Mouse (Mus musculus) liver (tissue): ENCODE measurements around the gene Sowaha.

Experiments
- DNase-seq: peaks from one replicate; pipeline ENCODE4 v3.0.0-alpha.2; 2020; ENCODE audit warnings: mixed read lengths

Sowaha gene

DNA sequence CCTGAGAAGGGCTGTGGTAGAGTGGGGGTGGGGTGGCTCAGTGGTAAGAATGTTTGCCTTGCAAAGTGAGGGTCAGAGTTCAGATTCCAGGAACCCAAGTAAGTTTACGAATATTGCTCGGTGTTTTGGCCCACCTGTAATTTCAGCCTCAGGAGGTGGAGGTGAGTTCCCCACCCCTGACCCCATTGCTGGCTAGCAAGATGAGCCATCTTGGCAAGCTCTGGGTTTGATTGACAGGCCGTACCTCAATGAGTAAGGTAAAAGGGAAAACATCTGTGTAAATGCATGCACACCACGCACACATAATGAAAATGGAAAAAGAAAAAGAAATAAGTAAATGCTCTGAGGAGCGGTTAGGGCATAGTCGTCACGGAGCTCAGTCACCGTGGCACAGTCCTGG, 24.3 kb upstream of the Sowaha start:
- DNase-seq, result no peak

DNA sequence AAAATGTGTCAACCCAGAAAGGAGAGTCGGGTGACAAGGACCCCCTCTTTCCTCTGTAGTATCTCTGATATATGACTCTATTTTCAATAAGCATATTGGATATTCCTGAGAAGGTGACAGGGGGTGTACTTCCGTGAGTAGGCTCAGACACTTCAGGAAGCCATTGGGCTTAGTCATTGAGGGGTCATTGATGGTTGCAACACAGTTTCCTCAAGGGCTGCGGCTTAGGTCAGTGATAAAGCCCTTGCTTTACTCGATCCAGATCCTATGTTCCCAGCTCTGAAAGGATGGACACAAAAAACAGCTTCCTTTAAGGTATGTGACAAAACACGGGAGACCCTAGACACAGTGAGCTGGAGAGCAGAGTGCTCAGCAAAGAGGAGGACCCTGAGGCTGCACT, 23.7 kb upstream of the Sowaha start:
- DNase-seq, result no peak

DNA sequence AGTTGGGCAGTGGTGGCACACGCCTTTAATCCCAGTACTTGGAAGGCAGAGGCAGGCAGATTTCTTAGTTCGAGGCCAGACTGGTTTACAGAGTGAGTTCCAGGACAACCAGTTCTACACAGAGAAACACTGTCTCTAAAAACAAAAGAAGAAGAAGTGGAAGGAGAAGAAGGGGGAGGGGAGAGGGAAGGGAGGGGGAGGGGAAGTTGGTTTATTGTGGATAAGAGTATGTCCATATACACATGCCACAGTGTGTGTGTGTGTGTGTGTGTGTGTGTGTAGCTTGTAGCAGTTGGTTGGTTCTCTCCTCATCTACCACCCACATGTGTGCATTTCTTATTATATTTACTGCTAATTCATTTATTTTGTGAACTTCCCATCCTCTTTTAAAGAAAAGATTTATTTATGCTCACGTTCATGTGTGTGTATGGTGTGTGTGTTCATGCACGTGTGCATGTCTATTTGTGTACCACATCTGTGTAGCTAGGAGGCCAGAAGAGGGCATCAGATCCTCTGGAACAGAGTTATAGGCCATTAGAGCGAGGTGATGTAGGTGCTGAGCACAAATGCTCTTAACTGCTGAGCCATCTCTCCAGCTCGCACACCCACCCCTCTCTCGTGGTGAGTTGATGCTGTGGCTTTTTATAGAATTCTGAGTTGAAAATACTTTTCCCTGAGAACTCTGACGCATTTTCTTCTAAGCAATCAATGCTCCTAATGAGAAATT, 22.1 kb upstream of the Sowaha start:
- DNase-seq, result no peak

DNA sequence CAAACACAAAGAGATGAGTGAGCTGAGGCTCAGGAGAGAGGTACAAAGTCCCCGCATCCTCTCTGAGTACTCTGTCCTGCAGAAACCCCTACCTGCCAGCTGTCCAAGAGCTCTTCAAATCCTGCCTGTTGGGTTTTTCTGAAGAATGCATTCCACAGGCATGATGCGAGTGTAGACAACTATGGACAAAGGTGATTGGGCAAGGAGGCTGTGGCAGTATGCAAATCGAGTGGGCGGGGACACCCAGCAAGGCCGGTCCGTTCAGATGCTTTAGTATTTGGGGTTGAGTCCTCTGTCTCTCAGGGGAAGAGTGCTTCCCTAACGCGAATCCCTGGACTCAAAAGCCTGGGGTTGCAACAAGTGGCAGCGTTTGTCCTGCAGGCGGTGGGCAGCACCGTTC, 20.5 kb upstream of the Sowaha start:
- peak; percentile 42 for DNase-seq

DNA sequence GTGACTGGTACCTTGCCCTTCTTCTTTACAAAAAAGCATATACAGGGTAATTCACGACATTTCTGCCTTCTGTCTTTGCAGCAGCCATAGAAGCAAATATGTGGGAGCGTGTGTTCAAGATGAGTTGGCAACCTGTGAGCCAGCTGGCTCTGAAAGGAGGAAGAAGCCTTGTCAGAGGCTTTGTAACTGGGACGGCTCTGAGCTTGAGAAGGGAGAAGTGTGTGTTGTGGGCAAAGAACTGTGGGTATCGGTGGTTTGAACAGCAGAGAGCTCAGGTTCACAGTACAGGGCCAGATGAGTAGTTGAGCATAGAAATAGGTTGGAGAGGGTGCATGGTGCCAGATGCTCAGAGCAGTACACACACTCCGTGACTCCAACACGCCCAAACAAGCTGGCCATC, 16.9 kb upstream of the Sowaha start:
- DNase-seq, result no peak

DNA sequence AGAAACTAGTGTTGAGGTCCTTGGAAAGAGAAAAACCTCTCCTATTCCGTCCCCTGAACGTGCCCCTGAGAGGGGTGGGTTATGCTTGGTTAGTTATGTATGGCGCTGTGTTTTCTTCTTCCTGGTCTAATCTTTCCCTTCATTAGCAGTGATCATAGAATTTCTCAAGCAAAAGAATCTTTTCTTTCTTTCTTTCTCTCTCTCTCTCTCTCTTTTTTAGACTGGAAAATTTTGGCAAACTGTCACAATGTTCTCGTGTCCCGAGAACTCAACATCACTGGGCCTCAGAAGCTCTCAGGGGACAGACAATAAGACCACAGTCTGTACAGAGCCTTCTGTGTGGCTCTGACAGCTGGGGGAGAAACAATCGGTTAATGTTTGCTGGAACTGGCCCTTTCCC, 15.3 kb upstream of the Sowaha start:
- DNase-seq, result no peak

DNA sequence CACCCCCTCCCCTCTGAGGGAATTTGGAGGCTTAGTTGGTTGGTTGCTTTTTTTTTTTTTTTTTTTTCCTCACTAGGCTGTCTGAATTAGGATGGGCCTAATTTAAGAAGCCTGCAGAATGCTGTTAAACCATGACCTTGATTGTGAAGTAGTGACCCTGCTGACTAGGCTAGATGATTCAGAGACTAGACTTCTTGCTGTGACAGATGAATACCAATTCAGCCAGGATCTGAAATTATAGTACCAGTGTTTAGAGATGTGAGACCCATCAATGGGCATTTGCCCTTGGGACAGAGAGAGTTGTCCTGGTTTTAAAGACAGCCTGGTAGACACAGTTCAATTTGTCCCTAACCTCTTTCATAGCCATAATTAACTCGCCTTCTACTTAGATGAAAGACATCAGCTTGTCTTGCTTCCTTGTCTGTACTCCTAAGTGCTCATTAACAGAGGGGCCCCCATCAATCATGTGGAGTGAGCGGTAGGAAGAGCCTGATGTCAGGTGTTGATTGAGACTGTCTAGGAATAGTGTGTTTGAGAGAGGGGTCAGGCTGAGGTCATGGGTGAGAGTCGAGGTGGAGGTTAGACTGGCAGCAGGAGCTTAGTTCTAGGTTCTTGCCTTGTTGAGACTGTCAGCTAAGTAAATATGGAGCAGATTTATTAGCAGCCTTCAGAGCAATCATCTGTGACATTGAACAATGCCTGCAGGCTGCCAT, 13.3 kb upstream of the Sowaha start:
- DNase-seq, result no peak

DNA sequence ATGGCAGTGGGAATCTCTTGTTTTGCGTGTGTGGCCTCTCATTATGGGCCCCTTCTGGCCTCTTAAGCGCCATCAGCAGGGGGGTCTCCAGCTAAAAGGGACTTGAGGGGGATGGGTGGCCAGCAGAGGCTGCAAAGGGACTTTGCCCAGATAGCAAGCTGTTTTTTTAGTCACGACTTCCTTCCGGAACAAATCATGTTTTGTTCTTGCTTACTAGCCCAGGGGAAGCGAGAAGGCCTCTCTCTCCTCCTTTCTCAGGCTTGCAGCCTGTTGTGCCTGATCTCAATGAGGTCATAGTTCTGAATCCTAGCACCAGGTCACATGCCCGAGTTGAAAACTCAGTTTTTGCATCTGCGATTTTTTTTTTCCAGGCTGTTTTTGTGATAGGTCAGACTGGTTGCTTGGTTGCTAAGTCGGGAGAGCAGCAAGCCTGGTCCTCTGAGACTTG, 11.9 kb upstream of the Sowaha start:
- DNase-seq, result no peak

DNA sequence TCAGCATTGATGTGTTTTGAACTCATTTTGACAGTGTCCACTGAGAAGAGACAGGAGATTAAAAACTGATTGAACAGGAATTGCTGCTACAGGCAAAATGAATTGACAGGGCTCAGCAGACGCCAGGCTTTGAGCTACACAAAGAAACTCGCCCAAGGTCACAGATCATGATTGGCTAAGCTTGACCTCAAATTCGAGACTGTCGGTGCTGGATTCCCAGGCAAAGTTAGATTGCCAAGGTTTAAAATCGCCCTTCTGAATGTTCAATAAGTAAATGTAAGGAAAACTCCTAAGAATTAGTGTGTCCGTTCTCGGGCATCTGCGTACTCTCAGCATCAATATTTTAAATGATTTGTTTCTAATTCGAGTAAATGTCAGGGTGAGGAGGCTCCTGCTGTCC, 9.3 kb upstream of the Sowaha start:
- DNase-seq, result no peak

DNA sequence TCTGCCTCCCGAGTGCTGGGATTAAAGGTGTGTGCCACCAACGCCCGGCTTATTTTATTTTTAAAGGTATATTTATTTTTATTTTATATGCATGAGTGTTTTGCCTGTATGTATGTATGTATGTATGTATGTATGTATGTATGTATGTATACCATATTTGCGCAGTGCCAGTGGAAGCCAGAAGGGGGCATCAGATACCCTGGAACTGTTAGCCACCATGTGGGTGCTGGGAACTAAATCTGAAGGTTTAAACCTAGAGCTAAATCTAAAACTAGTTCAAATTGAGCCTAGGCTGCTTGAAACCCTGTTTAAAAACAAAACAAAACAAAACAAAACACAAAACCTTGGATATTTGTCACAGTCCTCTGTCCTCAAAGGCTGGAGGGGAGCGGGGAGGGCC, 8.9 kb upstream of the Sowaha start:
- no peak for DNase-seq

DNA sequence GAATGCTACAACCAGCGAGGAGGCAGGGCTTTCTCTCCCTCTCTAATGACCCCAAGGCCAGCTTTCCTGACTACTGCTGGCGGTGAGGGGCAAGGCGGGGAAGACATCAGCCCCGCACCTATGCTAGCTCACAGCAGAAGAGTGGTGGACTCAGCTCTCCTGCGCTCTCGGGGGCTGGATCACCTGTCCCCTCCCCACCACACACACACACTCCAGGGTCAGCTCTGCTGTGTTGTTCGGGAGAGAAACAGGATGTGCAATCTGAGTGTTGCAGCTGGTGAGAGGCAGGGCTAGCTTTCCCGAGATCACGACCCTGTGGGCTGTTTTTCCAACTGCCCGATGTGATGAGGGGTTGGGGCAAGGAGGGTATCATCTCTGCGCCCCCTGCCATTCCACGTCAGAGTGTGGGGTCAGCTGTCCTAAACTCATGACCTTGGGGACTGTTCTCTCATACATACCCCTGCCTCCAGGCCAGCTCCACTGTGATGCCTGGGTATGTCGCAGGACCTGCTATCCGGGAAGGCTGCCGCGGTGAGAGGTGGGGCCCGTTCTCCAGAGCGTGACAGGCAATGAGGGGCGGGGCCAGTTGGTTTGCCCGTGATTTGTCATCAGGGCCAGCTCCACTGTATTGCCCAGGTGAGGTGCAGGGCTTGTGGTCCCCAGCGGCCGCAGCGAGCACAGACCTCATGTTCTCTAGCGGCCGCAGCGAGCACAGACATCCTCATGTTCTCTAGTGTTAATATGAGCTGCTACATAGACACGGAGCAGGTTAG, 6.9 kb upstream of the Sowaha start:
- DNase-seq, result peak; percentile 69

DNA sequence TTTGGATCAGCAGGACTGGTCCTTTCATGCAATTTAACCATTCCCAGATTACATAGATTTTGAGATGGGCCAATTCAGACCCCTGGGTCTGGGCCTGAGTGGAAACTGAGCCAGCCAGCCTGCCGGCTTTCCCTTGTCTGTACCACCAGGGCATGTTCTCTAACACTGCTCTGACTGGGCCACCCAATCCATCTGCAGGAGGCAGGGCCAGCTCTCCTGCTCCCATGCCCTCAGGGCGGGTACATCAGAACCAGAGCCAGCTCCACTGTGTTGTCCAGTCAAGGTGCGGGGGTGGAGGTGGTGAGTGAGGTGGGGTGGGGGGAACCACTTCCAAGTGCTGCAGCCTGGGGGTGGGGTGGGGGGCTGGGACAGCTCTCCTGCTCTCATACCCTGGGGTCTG, 6.3 kb upstream of the Sowaha start:
- DNase-seq, result no peak

DNA sequence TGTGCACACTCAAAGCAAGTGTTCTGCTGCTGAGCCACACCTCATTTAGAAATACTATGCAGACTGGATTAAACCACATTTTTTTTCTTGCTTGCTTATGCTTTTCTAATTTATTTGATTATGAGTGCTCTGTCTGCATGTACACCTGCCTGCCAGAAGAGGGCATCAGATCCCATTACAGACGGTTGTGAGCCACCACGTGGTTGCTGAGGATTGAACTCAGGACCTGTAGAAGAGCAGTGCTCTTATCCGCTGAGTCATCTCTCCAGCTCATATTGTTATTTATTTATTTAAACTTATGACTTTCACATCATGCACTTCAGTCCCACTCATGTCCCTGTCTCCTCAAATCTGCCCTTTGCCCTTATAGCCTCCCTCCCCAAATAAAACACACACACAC, 5.6 kb upstream of the Sowaha start:
- DNase-seq, result peak; percentile 39

DNA sequence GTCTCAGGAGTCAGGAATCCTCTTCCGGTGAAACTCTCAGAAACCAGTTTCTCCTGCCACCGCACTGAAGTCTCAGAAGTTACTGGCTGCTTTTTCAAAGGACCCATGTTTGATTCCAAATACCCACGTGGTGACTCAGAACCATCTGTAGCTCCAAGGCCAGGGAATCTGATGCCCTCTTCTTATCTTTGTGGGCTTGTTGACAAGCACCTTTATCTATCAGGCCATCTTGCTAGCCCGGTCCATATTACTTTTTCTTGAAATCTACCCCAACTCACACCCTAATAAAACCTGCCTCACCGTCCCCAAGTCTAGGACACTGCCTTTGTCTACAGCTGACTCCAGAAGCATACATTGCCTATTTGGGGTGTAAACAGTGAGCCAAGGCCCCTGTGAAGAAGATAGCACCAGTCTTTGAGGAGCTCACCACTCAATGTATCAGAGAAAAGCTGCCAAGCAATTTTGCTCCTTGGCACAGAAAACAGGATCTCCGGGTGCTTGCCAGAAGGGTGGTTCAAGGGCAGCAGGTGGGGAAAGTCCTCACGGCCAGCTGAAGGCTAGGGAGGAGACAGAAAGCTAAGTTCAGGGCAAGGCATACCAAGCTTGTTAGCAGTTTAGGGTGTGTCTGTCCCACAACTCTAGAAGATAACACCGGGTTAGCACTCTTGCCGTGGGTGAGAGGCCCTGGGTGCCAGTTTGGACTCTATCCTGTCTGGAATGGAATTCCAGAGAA, 3.3 kb upstream of the Sowaha start:
- peak; percentile 82 for DNase-seq

DNA sequence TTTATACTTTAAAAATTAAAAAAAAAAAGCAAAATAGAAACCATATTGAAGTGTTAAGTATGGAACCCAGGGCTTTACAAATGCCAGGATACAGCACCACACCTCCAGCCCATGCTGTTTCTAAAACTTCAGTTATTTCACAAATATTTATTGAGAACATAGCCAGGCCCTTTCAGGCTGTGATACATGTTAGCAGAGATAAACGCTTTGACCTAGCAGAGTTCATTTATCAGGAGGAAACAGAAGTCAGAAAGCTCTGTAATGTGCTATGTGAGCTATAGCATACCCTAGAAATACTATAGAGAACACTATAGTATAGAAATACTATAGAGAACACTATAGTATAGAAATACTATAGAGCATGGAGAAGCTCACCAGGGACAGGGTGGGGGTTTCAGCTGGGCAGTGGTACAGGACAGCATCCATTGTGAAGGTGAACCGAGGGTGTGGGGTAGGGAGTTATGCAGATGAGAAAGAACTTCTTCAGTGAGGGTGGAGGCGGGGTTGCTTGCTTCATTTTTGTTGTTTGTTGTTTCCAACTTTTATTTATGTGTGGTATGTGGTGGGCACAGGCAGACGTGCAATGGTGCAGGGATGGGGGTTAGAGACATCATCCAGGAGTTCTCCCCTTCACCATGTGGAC, 1.1 kb upstream of the Sowaha start:
- DNase-seq, result peak; percentile 57

DNA sequence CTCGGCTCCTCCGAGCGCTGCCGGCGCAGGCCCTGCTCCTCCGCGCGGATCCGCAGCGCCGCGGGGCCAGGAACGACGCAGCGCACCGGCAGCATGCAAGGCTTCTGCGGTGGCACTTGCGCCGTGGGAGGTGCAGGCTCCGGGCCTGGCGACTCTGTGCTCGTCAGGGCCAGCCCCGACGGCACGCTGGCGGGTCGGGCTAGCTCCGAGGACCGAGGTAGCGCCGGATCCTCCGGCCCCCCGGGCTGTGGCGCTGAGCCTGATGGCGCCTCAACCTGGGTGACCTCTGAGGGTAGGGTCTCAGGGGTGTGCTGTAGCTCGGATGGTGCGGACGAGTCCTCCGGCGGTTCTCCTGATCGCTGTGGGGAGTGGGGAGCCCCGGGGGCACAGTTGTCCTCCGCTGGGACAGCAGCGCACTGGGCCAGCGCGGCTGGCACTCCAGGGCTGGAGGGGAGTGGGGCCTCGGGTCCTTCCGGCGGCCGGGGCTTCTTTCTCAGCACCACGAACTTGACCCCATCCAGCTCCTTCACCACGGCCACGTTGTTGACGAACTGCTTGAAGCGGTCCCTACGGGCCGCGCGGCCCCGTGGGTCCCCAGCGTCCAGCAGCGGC, 797 bp downstream of the Sowaha start:
- DNase-seq, result peak; percentile 42

DNA sequence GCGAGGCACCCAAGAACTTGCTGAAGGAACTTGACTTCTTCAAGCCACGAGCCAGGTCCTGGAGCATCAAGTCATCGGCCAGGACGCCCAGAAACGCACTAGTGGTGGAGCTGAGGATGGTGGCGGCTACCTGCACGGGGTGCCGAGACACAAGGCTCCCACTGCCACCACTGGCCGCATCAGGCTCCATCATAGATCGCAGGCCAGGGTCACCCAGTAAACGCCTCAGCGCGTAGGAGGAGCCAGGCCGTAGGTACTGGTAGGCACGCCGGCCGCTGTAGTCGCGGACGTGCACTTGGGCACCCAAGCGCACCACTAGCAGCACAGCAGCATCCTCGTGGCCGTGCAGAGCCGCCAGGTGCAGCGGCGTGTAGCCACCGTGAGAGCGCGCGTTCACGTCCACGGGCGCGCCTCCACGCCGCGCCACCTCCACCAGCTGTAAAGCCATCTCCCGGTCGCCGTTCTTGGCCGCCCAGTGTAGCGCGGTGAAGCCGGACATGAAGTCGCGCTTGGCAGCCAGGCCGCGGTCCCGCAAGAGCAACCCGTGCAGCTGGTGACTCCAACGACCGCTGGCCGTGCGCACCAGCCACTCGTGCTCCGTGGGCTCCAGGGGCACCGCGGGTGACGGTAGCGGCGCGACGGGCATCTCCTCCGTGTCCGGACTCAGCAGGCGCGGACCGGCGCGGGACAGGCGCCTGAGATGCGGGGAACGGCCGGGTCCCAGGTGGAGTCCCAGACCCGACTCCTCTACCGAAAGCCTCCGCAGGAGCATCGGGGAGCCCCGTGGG, 1.5 kb downstream of the Sowaha start:
- DNase-seq, result peak; percentile 48

DNA sequence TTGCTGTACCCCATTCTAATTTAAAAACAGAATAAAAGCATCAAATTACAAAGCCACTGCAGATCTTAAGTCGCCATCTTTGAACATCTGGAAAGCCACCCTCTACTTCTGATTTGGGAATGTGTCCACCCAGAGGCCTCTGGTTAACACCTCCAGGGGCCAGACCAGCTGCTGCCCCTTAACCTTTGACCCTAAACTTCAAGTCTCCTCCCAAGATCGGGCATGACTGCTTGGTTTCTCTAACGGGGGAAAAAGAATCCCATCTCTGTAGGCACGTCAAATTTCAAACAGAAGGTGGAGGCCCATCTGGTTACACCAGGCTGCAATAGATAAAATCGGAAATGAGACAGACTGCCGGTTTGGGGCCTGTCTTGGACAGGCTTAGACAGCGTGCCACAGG, 2.2 kb downstream of the Sowaha start:
- no peak for DNase-seq

DNA sequence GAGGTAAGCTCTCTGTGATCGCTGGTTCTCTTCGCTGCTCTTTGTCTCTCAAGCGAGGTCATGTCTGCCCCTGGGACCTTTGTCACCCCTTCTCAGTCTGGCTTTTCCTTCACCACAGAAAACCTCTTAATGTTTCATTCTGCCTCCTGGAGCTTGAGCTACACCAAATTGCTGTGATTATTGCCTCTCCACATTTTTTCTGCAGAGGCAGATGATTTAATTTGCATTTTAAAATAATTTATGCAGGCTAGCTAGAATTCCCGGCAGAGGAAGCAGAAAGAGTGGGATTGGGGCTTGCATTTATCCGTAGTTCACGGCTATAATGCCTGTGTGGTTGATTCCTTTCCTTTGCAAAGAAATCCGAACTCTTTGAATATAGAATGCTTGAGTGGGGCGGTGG, 4.5 kb downstream of the Sowaha start:
- DNase-seq, result no peak

DNA sequence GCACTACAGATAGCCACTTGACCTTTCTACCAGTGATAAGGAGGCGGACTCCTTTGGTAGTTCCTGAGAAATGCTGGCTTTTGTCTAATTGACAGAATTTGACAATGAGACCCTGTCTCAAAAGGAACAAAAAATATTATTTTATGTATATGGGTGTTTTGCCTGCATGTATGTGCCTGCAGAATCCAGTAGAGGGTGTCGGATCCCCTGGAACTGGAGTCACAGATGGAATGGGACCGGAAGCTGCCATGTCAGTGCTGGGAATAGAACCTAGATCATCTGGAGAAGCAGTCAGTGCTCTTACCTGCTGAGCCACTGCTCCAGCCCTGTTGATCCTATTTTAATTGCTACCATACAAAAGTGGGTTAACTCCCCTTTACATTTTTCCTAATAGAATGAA, 7.4 kb downstream of the Sowaha start:
- DNase-seq, result no peak

DNA sequence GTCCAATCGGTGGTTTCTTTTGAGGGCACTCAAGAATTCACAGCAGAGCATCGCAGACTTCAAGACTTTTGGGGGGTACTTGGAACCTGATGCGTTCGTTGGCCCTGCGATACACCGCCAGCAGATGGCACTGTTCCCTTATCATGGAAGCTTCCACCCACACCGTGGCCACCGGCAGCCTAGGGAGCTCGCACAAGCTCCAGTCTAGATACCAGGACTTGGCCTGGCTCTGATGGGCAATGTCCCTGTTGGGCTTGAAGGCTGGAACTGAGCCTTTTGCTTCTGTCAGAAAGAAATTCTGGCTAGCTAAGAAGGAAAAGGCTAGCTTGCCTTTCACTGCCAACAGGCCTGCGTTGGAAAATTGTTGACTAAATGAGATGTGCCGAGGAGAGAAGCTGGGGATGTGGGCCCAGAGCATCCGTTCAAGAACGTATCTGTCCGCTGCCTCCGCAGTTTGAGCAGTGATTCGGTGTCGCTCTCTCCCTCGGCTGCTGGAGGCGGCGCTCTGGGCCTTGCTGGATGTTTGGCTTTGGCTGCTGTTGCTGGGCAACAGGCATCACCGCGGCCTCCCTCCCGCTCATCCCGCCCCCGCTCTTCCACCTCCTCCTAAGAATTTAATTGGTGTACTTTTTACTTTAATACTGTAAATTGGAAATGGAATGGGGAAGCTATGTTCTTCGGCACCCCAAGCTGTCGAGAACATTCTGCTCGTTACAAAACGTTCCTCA, 9.9 kb downstream of the Sowaha start, which contains the start of gene Gm9837:
Gm9837 (minus strand) TSS at position 512 of the 728 bp plus-strand sequence.
- peak; percentile 90 for DNase-seq
